Mouse (Mus musculus) left cerebral cortex, adult 8-10 months (tissue): Measurements from ENCODE around the gene Trp53bp2. TPM values are rescaled to one million over a fixed set of nuclear protein-coding genes. Genes with fewer than 3 reads are reported as not detected.

ENCODE experiments used
- DNase-seq, 2 experiments: peaks; one replicate each; pipeline ENCODE4 v3.0.0; 2022; ENCODE audit warnings: low spot score in 2 of 2
- total RNA-seq, 4 experiments: library from RNA; stranded (reverse); gene quantifications; 2 replicates each; pipeline ENCODE4 v1.2.4; 2022

The Trp53bp2 gene
- 10 to 100 TPM; 23.8 to 34.0 (median 26.8) TPM for total RNA-seq

DNA sequence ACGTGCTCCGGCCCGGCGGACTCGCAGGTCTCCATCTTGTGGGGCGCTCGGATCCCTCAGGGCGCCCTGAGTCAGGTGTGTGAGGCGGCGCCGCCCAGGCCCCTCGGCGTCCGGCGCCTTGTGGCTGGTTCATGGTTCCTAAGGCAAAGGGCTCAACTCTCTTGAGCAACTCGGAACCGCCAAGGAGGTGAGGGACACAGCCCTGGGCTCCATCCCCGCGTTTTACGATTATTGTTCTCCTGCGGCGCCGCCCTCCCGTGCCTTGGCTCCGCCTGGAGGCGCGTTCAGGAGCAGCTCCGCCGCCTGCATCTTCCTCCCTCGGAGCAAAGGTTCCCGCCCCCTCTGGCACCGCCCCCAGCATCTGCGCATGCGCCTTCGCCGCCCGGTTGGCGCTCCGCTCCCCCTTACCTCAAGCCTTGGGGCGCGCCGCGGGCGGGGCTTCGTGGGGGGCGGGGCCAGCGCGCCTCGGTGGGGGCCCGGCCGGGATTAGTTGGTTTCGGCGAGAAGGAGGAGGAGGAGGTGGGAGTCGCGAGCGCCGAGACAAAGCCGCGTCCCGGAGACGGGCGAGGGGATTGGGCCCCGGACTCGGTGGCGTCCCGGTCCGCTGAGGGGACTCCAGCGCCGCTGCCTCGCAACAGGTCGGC is at the start of gene Trp53bp2:
Gene Trp53bp2 (plus strand): TSS at position 489 of the 644 bp plus-strand sequence.
- peak; percentile 96 for DNase-seq

DNA sequence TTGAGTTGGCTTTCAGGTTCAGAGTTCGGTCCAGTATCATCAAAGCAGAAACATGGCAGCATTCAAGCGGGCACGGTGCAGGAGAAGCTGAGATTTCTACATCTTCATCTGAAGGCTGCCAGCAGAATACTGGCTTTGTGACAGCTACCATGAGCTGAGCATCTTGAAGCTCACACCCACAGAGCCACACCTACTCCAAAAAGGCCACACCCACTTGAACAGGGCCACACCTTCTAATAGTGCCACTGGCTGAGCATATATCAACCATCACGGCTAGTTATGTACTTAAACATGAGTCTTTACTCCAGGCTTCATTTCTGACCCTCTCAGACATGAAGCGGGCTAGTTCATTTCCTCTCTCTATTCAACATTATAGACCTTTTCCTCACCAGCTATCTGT is 46.3 kb upstream of the Trp53bp2 start:
- DNase-seq = no peak

DNA sequence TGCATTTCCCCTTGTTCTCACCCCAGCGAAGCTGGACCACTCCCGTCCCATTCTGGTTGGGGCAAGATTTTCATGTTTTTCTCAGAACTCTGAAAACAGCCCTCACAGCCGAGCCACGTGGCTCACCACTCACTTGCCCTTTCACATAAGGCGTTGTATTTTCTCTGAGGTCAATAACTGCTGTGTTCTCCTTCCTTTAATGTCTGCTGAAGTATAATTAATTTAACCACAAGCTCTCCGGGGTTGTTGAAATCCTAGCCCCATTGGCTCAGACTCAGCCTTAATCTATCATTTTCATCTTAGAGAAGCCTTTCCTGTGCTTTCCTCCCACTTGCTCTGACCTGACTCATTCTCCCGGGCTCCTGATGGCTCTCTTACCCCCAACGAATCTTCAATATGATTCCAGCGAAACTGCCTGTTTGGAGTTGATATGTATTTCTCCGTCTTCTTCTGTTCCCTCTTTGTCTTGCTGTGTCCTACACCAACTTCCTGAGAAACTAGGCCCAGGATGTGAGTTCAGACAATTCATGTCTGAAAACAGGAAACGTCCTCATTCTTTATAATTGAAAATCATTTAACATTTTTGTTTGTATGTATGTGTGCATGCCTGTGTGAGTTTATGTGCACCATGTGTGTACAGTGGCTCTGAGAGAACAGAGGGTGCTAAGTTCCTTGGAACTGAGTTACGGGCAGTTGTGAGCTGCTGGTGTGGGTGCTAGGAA is 45.1 kb upstream of the Trp53bp2 start:
- no peak for DNase-seq

DNA sequence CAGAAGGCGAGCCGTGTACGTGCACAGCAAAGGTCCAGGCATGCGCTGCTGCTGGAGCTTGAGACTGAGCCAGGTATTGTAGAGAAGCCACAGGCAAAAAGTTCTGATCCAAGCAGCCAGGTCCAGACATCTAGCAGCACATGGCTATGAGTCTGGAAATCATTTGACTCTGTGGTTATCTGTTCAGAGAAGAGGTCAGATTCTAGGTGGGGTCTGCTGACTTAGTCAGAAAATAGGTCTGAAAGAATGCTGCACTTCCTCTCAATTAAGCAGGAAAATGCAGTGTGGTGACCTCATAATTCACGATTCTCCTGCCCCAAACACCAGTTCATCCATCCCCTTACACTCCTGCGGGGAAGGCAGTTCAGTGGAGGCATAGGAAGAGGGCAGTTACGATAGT is 40.7 kb upstream of the Trp53bp2 start:
- no peak for DNase-seq

DNA sequence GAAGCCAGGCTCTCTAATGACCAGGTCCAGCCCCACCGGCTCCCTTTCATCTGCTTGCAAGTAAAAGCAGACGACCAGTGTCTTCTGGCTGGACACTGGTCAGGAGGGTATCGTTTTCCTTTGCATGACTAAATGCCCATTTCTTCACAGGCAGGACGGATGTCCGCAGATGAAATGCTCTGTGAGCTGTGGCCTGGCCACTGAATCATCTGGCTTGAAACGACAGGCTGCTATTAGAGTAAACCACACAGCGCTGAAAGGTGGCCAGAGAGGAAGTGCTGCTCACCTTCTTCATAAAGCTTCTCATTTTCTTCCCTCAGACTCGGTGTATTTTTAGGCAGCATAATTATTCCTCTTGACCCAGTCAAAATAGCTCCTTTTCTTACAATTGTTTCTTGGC is 40.2 kb upstream of the Trp53bp2 start:
- DNase-seq = no peak

DNA sequence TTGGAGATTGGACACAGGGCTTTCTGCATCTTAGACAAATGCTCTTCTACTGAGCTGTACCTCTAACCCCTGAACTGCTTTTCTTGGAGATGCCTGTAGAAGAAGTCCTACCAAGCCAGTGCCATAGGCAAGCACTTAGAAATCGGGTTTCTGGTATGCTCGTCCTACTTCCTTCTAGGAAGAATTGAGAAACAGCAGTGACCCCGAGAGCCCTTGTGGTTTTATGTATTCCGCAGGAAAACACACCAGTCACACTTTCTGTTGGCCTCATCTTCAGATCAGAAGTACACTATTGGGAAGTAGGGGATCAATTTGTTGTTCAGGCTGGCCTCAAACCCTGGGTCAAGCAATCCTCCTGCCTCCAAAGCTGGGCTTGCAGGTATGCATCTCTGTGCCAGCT is 39.5 kb upstream of the Trp53bp2 start:
- DNase-seq = no peak

DNA sequence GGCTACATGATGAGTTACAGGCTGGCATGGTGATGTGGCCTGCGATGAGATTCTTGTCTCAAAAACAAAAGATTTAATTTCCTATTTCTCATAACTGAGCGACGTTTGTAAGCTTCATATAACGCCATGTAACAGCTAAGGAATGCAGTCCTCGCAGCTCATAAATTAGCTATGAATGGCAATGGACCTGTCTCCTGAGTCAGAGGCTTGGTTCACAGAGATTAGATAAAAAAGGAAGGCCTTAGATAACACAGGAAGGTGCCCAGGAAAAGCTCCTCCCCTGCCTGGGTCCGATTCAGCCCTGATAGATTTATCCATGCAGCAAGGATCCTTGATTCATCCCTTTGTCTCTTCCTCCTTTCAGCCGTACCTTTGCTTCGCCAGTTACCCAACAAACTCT is 37.1 kb upstream of the Trp53bp2 start:
- DNase-seq = no peak

DNA sequence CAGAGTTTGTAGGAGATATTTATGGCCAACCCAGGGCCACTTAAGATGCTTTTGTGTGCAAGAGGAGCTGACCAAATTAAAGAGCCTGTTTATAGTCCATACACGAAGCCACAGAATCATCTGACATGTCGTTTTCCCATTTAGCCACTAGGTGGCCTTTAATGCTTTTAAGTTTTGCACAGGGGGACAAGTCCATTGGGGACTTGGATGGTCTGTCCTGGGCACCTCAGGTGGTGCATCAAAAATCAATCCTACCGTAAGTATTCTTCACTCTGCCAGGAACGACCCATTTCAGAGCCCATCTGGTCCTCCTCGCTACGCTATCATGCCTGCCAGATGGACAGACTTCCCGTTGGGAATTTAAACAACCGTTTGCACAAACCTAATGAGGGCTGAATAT is 32.8 kb upstream of the Trp53bp2 start:
- DNase-seq = no peak

DNA sequence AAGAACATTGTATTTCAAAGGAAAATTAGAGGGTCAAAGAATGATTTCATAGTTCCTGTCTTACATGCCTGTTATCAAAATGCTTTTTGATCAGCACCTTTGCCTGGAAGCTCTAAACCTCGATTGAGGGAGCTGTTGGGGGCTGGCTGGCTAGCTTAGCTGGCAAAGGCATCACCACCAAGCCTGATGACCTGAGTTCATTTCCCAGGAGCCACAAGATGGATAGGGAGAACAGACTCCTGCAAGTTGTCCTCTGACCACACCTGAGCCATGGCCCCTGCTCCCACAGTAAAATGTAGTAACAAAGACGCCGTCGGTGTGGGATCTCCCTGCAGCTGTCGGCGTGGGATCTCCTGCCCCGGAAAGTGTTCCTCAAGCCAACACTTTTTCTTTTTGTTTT is 32.1 kb upstream of the Trp53bp2 start:
- no peak for DNase-seq

DNA sequence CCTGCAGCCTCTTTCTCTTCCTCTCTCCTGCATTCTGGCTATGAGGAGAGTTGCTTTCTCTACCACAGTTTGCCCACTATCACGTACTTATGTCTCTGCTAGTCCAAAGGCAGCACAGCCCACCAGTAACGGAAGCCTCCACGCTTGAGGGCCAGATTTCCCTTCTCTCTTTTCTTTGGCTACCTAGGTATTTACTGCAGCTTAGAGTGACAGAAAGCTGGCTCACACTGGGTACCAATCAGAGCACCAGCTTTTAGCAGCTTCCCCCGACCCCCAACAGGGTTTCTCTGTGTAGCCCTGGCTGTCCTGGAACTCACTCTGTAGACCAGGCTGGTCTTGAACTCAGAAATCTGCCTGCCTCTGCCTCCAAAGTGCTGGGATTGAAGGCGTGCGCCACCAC is 31.5 kb upstream of the Trp53bp2 start:
- DNase-seq = no peak

DNA sequence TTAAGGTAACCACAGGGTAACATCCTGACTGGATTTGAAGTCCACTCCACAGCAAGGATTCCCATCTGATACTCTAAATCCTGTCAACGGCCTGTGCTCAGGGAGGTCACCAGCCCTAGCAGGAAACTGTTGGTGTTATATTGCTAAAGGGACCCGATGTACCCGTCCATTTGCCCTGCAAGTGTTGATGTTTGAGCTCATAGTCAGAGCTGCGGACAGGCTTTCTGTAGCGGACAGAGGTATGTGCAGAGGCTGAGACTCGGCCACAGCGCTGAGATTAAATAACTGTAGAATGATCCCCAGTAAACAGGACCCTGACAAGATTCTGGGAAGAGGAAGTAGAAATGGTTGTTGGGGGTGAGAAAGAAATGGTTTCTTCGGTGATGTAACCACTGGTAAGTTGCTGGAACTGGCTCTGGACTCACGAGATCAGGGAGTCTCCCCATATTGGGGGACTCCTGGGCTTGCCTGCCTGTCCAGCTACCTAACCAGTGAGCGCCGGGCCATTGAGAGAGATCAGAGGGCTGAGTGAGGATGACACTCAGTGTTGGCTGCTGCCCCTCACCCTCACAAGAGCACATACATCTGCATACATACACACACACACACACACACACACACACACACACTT is 30.7 kb upstream of the Trp53bp2 start:
- DNase-seq = no peak

DNA sequence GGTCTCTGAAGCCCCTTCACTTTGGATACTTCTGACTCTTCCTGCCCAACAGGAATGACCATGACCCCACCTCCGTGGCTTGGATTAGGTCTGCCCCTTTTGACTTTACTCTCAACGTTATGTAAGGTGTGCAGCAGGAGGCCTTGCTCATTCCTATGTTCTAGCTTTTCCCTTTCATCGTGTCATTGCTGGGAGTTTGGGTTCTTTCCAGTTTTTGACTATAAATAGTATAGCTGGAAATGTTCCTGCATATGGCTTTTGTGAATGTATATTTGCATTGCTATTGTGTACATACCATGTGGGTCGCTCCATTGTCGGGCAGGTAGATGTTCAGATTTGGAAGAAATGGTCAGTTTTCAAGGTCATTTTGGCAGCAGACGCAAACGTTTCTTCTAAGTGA is 30.1 kb upstream of the Trp53bp2 start:
- no peak for DNase-seq

DNA sequence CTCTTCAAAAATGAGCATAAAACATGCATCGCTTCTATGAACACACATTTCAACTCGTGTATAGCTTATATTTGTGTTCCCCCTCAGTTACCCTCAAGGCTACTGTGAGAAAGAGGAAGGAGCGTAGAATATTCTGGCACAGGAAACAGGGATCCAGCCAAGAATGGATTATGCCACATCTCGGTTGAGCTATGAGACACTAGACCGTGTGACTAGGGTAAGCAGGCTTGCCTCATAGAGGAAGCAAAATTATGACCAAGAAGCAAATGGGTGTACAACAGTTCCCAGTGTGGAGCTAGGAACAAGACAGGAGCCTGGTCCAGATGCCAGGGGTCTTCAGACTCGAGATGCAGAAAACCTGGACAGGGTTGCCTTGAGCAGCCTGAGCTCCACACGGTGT is 28.3 kb upstream of the Trp53bp2 start:
- no peak for DNase-seq

DNA sequence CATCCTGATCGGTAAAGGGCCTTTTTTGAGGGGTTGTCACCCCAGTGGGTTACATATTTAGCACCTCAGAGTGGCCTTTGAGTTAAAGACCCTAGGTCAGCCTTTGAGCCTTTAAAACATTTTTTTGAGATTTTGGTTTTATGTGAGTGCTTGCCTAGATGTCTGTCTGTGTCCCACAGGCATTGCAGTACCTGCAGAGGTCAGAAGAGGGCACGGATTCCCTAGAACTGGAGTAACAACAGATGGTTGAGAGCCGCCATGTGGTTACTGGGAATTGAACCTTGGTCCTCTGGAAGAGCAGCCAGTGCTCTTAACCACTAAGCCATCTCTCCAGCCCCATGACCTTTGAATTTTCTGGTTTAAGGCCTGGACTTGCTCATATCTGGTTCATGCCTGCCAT is 27.6 kb upstream of the Trp53bp2 start:
- no peak for DNase-seq

DNA sequence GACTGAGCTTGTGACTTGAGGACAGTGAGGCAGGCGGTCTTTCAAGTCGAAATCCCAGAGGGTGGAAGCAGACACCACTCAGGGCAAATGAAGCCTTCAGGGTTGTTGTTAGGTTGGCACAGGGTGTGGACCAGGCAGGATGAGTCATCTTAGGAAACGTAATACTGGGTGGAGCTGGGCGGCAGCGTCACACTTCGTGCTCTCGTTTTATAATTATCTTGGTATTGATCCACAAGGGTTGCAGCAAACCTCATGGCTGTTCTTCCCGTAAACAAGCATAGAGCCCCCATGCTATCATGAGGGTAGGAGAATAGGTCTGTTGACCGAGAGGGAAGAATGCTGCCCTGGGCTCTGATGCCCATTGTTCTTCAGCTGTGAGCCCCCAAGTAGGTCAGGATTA is 25.9 kb upstream of the Trp53bp2 start:
- DNase-seq = no peak

DNA sequence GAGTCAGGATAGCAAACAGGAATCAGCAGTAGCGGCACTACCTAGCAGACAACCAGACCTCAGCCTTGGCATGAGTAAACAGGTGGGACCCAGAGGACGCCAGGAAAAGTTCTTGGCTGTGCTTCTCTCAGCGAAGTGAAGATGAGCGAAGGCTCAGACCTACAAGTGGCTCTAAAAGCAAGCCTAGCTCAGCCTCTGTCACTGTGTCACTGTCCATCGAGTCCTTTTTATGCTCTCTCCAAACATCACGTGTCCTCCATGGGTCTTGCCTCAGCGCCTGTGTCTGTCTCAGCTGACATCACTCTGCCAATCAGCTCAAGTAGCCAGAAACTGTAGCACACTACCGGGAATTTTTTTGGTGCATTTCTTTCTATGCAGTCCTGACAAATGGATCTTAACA is 22.5 kb upstream of the Trp53bp2 start:
- no peak for DNase-seq

DNA sequence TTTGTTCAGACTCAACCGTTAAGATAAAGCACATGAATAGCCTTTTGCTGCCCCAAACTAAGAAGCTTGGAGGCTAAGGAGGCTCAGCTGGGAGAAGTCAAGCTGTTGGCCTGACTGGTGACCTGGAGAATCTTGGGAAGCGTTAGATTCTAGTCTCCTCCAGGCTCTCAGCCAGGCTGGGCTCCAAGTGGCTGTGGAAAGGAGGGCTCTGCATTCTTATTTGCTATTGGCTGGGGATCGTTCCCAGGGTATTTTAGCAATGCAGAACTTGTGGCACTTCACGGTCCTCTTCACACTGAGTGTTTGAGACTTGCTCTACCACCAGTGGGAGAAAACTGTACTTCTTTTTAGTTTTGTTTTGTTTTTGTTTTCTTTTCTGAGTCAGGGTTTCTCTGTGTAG is 20.2 kb upstream of the Trp53bp2 start:
- no peak for DNase-seq

DNA sequence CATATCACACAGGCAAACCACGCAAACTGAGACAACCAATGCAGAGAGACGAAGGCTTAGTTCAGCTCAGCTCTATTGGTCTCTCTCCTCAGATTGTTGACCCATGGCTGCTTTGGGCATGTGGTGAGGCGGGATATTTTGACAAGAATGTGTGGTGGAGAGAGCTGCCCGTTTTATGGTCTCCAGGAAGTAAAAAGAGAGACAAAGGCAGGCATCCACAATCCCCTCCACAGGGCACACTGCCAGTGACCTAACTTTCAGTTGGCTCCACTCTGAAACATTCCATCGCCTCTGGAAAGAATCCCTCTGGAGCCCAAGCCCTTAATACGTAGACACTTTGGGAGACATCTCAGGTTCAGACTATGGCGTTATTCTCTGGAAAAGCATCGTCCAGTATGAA is 10.8 kb upstream of the Trp53bp2 start:
- no peak for DNase-seq

DNA sequence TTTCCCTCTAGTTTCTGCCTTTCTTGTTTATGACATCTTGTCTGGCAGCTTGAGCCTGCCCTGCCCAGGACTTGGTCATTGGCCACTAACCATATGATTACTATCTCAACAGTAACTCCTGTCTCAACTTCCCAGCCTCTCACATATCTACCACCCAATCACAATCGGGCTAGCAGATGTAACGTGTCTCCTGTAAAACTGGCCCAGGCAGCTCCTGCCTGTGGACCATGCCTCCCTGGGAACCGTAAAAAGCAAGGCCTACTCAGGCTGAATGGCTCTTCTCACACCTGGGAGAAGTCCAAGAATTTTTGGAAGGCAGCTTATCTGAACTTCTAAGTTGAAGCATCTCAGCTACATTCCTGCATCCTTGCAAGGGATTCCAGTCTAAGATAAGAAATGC is 10.2 kb upstream of the Trp53bp2 start:
- DNase-seq = no peak

DNA sequence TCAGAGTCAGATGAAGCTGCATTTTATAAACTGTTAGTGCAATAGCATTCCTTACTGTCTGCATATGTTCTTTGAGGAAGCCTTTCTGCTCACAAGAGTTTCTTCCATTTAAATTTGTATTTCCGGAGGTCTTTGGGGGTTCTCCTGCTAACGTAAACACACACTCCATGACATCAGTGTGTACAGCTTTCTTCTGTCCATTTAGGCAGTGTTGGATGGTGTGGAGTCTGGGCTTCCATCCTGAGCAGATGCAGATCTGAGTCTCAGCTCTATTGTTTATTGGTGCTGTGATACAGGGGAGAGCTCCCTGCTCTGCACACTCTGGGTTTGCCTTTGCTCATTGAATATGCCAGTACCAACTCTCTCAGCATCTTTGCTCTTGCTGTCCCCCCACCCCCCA is 9.8 kb upstream of the Trp53bp2 start:
- no peak for DNase-seq

DNA sequence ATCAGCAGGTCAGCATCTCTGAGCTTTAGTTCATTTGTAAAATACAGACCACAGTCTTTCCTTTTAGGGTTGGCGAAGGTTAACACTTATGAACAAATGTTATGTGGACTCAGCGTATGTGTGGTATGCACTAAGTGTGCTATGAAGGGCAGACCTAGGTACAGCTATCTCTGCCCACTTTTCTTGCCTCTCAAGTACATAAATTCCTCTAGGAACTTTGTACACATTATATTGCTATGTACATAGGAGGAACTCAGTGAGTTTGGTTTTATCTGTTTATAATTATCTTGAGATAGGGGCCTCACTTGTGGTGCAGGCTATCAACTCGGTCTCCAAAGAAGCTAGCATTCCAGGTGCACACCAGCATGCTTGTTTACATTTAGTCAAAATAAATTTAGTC is 9.1 kb upstream of the Trp53bp2 start:
- DNase-seq = no peak

DNA sequence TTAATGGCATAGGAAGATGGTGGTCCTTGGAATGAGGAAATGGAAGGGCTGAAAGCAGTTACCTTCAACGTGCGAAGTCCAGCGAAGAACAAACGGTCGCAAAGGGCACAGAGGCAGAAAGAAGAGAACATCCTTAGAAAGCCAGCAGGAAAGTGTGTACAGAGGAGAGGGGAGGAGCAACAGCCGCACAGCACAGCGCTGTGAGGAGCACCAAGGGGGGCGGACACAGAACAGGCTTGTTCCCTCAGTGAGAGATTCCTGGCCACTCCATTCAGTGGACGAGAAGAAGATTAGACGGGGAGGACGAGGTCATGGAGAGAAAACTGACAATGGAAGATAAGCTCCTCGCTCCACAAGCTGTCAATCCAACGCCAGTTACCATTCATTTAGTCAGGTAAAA is 5.9 kb upstream of the Trp53bp2 start:
- no peak for DNase-seq

DNA sequence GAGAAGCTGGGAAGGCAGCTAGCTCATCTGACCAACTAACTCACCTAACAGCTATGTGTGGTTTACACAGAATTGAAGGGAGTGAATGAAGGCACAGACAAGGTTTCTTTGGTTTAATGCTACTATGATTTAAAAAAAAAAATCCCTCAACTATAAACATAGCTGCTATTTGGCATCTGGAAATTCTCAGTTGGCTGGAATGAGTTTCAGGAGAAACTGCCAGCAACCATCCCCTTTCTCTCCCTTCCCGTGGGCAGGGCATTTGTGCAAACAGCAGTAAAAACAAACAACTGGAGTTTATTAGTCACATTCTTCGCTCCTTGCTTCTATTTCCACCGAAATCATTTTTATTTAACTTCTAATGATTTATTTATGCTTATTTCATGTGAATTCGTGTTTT is 2.4 kb upstream of the Trp53bp2 start:
- DNase-seq = no peak
